In the genomic region with DNA sequence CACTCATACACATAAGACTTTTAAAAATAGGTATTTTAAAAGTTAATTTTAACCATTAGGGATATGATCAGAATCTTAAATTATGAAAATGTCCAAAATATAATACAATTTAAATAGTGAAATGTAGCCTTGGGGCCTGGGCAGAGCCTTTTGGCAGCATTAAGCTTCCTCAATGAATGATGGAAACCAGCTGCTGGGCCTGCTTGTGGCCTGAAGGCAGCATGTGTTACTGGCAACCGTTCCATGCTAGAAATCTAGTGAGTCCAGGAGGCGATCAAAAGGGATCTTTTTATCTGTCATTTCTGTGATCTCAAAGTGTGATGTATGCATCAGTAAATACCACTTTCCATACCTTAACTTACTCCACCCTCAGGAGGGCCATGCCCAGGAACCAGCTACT, we compare ENCODE assay signal across 22 mouse cellular contexts. TPM values are rescaled to one million over a fixed set of nuclear protein-coding genes. Genes with fewer than 3 reads are reported as not detected.
A peak's percentile ranks its signal among the peaks of the same experiment; 100 is the strongest.
DNase-seq lines count a peak whose midpoint lies in the region; ATAC-seq lines count a peak whose summit lies in the region.
"Had no signal": no experiment of that assay in that cellular context is flagged by ENCODE, and none has a peak within 500 bp of the region (broad histone marks: within the 10 kb centered on the region; RNA-seq: fewer than 3 reads in every experiment).

No protein-coding gene starts in this region.

- H3K4me1 ChIP-seq in kidney, embryonic 15.5 days = no peaks in the 10 kb centered on the region
- H3K4me1 ChIP-seq: forebrain, embryonic 10.5 days; heart, embryonic 15.5 days; hindbrain, embryonic 10.5 days; liver, embryonic 12.5 days; midbrain, embryonic 10.5 days had no signal

- H3K9ac ChIP-seq in kidney, embryonic 15.5 days = no peak overlapping the region
- H3K9ac ChIP-seq: forebrain, postnatal 0 days; heart, embryonic 15.5 days; liver, embryonic 12.5 days had no signal

- peak; percentile 91 for DNase-seq in heart, adult 11 months
- DNase-seq in heart, postnatal 25 days (ENCODE audit: low spot score) = no peak
- DNase-seq in kidney, postnatal 14 days = peak; percentile 66
- DNase-seq in urinary bladder, postnatal 14 days (ENCODE audit: low spot score) = peak; percentile 29
- DNase-seq in urinary bladder, adult 2 months (ENCODE audit: low spot score) = no peak
- no peak for DNase-seq in left cerebral cortex, postnatal 10 days (ENCODE audit: extremely low spot score in 1 of 2, low spot score in 2 of 2)
- DNase-seq: adrenal gland, postnatal 14 days; cerebellum, postnatal 14 days; forebrain, postnatal 0 days; right cerebral cortex, postnatal 25 days had no signal

- no peak overlapping the region for H3K4me2 ChIP-seq in kidney, embryonic 15.5 days
- H3K4me2 ChIP-seq: heart, embryonic 15.5 days; liver, embryonic 12.5 days had no signal

- H3K27ac ChIP-seq in kidney, embryonic 15.5 days = no peak overlapping the region
- H3K27ac ChIP-seq: forebrain, embryonic 10.5 days; heart, embryonic 15.5 days; hindbrain, embryonic 10.5 days; hindbrain, postnatal 0 days; liver, embryonic 12.5 days; macrophage; midbrain, embryonic 10.5 days had no signal

- WGBS in kidney, embryonic 15.5 days = 57% methylated on average over 2 of the region's 2 CpGs

- H3K9me3 ChIP-seq in kidney, embryonic 15.5 days (replicated peaks) = no peaks in the 10 kb centered on the region
- H3K9me3 ChIP-seq: forebrain, embryonic 10.5 days; G1E; heart, embryonic 15.5 days; liver, embryonic 12.5 days; midbrain, embryonic 10.5 days had no signal

- intact Hi-C loops in heart, postnatal 25 days (cut with DNase I) = no loop called here
- intact Hi-C loops in left cerebral cortex, postnatal 10 days (cut with DNase I) = no loop called here

- no peaks in the 10 kb centered on the region for H3K36me3 ChIP-seq in kidney, embryonic 15.5 days
- H3K36me3 ChIP-seq: forebrain, embryonic 10.5 days; G1E; heart, embryonic 15.5 days; hindbrain, embryonic 10.5 days; liver, embryonic 12.5 days; midbrain, embryonic 10.5 days had no signal

- ATAC-seq in kidney, embryonic 15.5 days (replicated peaks; ENCODE audit: low FRiP score) = no peak
- ATAC-seq: forebrain, postnatal 0 days; hindbrain, postnatal 0 days; intestine, postnatal 0 days; liver, embryonic 12.5 days had no signal

- no peak overlapping the region for H3K4me3 ChIP-seq in kidney, embryonic 15.5 days (replicated peaks)
- H3K4me3 ChIP-seq: forebrain, embryonic 10.5 days; heart, embryonic 15.5 days; hindbrain, embryonic 10.5 days; liver, embryonic 12.5 days; midbrain, embryonic 10.5 days had no signal

- no peaks in the 10 kb centered on the region for H3K27me3 ChIP-seq in kidney, embryonic 15.5 days
- H3K27me3 ChIP-seq: heart, embryonic 15.5 days; liver, embryonic 12.5 days had no signal

RNA-seq across cellular contexts. Expression of a gene that starts 9.3 kb away (rescaled TPM):
- under 1 TPM in 1 of 2 experiments, not detected in 1; 0.36 TPM for total RNA-seq in heart, postnatal 25 days (2021)
- polyA plus RNA-seq in kidney, embryonic 15.5 days (2015; fragmentation: Nextera tagmentation; extraction: Ambion mirVana) = 5.1 and 5.2 TPM in 2 replicates
- 0.10 and 0.26 TPM in 2 replicates for polyA plus RNA-seq in urinary bladder, adult 2 months (2012; rRNA removed)
- 1 to 10 TPM; 1.2 to 2.6 TPM for total RNA-seq in left cerebral cortex, postnatal 10 days (2021)
- total RNA-seq: neutrophil, adult 5-6 weeks had no signal
- polyA plus RNA-seq: forebrain, embryonic 10.5 days; G1E; hindbrain, embryonic 10.5 days; limb, embryonic 11.5 days; macrophage; midbrain, embryonic 10.5 days had no signal

Comparison
In these comparisons a context has a peak if more than half of its experiments do, and no peak if none do; other contexts are left out.
1. DNase-seq: peak in heart, adult 11 months (single experiment), kidney, postnatal 14 days (single experiment) and urinary bladder, postnatal 14 days (single experiment); none in heart, postnatal 25 days (single experiment), urinary bladder, adult 2 months (single experiment) and left cerebral cortex, postnatal 10 days (0 of 2).